Mouse (Mus musculus): ENCODE data around the gene Lamb3.
A peak's percentile ranks its signal among the peaks of the same experiment; 100 is the strongest.
"Not testable (repeated sequence)": the region's sequence is repeated elsewhere in the genome, so short reads cannot be mapped to it uniquely, and the experiment has no call there.

Lamb3 gene

DNA sequence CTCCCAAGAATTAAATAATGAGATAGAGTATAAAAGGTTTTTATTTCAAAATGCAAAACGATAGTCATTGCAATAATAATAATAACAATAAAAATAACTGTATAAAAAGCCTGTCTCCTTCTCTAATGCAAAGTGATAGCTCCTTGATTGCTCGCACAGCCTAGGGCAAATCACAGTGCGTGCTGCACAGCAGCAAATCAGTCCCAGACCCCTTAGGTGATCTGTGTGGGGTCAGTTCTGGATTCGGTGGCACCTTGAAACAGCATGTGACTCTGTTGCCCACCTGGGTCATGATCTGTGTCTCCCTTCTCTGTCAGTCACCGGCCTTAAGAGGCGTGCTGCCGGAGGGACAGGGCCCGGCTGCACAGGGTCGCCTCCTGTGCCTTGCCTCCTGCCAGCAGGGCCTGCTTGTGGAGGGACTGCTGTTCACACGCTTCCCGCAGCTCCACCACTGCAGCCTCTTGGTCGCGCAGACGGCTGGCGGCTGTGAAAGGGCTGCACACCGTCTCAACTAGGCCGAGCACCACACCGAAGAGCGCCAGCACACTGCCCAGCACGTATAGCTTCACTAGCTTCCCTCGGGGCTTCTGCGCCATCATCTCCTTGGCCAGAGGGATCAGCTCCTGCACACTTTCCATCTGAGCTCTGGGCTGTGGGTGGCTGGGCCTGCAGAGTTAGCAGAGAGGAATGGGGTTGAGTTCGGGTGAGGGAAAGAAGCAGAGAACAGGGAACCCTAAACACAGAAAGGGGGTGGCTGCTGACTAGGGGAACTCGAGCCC lies 64.8 kb downstream of the Lamb3 start:
- ATAC-seq (ENCODE audit: insufficient number of reproducible peaks, low FRiP score, low TSS enrichment), result peak; percentile 66

DNA sequence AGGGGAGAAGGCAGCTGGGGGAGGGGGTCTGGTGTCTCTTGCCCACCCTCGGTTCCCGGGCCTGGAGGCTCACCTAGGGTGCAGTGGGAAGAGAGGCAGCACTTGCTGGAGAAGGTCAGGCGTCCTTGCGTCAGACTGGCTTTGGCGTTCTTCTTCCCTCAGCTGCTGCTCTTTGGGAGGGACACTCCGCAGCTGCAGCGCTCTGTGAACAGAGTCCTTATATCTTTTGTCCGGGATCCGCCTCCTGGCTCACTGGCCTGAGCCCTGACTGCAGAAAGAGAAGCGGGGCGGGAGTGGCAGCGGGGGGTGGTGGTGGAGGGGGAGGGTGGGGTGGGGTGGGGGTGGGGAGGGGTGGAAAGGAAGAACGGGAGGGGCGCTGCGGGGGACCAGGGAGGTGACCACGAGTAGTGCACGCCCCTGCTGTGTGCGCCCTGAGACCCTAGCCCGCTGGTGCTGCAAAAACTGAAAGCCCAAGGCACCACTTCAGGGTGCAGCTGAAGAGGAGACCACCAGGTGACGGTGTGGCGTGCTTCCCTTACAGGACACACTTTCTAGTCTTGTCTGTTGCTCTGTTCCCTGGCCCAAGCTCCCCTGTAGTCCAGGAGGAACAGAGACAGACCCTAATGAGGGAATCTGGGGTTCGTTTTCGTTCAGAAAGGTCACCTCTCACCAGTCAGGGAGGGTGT lies 65.6 kb downstream of the Lamb3 start, which contains the start of gene G0s2:
Gene G0s2, minus strand, starts transcription at position 302 of the 686 bp plus-strand sequence.
- ATAC-seq (ENCODE audit: insufficient number of reproducible peaks, low FRiP score, low TSS enrichment), result peak; percentile 65

DNA sequence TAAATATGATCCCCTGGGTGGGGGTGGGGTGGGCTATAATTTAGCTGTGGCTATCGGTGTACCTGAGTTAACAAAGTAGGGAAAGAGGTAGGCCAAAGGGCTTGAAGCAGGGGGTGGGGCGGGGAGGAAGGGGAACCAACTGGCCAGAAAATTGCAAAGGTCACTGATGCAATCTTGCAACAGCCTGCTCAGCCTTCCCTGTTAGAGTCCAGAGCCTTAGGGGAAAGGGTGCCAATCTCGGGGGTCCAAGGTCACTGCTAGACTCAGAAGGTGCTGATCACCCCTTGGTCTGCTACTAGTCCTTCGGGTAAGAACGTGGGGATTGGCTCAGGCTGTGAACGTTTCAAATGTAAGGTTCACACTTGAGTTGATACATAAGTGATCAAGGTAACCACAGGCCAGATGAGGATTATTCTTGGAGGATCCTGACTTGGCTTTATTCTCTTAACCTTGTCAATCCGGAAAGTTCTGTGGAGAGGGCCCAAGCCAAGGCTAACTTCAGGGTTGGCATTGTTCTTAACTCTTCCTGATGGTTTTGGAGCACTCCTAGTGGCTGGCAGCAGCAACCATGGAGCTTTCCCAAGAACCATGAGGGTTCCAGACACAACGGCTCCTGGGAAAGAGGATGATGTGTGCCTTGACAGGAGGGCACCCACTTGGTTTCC lies 67.0 kb downstream of the Lamb3 start:
- no peak for ATAC-seq (ENCODE audit: insufficient number of reproducible peaks, low FRiP score, low TSS enrichment)

DNA sequence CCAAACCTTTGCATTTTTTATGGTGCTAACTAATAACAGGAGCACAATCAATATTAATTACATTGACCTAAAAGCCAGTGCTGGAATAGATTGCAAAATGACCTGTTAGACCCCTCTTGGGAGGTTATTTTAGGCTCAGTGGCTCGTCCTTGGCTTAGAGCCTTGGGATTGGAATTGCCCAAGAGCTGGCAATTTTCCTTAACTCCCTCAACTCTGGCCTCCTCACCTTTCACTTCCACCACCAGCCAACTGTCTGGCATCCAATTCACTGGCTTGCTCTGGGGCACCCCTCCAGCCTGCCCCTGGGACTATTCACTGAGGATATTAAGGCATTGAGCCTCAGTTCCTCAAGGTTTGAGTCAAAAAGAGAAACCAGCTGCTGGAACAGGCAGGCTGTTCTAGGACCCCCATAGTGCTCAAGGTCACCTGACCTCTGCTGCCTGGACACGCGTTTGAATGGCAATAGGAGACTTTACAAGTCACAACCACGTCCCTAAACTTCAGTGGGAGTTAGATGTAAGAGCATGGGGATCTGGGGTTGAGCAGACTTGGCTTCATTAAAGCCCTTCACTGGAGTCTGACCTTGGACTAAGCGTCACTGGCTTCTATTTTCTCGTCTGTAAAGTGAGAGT lies 71.0 kb downstream of the Lamb3 start:
- ATAC-seq (ENCODE audit: insufficient number of reproducible peaks, low FRiP score, low TSS enrichment), result no peak

DNA sequence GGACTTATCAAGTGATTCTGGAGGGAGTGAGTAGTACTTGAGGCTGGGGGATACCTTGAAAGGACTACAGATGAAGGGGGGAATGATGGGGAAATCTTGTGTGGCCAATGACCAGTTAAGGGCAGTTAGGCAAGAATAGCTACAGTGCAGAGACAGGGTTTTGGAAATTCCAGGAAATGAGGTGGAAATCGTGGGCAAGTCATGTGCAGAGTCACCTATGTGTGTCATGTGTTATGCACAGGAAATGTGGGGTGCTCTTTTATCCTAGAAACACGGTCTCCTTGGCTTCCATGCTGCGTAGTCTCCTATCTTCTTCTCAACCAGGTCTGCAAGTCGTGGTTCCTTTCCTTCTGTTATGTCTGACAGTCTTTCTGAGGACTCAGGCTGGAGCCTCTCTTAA lies 72.0 kb downstream of the Lamb3 start:
- no peak for ATAC-seq (ENCODE audit: insufficient number of reproducible peaks, low FRiP score, low TSS enrichment)

DNA sequence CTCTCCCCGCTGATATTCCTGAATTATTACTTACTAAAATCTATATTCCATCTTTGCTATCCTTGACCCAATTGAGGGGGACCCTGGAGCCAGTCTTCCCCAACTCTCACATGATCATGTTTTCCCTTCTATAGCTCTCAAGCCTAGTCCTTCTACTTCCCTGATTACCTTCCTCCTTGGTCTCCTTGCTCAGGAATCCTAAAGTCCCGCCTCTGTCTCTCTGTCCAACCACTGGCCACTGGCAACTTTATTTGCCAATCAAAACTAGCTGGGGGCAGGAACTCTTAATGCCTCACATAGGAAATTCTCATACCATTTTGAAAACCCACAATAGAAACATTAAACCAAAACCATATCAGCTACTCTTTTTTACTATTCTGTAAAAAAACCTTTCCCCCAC lies 73.8 kb downstream of the Lamb3 start:
- no peak for ATAC-seq (ENCODE audit: insufficient number of reproducible peaks, low FRiP score, low TSS enrichment)

DNA sequence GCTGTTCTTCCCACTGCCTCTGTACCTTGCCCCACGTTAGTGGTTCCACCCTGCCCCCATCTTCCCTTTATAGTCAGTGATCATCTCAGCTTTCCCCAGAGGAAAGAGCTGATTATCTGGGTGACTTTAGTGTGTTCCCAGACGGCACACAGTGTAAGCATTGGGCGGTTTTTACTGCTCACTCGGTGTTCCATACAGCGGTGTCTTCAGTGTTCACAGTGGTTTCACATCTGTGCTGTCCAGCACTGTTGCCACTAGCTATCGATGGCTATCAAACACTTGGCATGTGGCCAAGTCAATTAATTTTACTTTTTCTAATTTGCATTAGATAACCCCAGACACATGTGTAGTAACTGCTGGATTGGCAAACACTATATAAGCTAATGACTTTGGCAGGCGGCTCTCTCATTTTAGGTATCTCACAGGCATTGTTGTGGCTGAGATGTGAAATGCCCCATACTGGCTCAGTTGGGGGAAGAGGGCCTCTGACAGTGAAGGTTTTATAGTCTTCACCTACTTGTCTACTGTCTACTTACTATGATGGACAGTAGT lies 76.8 kb downstream of the Lamb3 start:
- no peak for ATAC-seq (ENCODE audit: insufficient number of reproducible peaks, low FRiP score, low TSS enrichment)

DNA sequence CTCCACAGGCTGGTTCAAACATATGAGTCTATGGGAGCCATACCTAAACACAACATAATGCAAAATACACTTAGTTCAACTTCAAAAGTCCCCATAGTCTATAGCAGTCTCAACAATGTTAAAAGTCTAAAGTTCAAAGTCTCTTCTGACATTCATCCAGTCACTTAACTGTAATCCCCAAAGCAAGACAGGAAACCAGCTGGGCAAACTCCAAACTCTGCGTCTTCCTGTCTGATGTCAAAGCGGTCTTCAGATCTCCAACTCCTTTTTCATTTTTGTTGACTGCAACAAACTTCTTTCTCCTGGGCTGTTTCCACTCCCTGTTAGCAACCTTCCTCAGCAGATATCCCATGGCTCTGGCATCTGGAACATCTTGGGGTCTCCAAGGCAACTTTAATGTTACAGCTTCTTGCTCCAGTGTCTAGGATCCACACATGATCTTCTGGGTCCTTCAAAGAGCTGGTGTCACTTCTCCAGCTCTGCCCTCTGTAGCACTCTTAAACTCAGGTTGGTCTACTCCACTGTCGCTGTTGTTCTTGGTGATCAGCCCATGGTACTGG lies 78.3 kb downstream of the Lamb3 start:
- ATAC-seq (ENCODE audit: insufficient number of reproducible peaks, low FRiP score, low TSS enrichment), result not testable (repeated sequence)

DNA sequence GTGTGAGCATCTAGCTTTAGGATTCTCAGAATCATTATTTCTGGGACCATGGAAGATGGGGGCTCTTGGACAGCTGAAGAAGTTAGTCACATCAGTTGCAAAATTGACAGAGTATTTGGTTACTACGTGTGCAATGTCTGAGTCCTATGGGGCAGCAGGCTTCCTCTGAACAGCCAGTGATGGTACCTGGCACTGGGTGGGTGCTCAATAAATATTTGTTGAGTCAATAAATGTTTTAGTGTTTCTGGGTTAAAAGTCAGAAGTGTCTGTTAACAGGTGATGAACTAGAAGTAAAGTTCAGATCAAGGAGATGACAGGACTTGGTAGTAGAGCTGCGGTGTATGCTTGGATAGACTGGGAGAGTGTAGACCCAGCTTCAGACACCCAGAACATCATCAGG lies 80.1 kb downstream of the Lamb3 start:
- no peak for ATAC-seq (ENCODE audit: insufficient number of reproducible peaks, low FRiP score, low TSS enrichment)

DNA sequence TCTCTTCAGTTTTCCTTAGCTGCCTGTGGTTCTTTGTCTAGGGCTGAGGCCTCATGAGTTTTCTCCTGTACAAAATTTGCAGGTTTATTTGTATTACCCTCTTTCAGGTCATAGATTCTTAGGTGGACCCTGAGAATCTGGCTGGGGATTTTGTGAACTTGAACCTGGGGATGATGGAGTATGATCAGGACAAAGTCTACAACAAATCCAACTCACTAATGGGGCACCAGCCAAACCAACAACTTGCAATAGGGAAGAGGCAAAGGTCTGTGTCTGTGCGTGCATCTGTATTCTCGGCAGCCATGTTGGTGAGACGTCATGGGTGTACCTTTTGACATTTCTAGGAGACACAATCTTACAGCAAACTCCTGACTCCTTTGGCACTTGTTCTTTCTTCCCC lies 81.6 kb downstream of the Lamb3 start:
- no peak for ATAC-seq (ENCODE audit: insufficient number of reproducible peaks, low FRiP score, low TSS enrichment)

DNA sequence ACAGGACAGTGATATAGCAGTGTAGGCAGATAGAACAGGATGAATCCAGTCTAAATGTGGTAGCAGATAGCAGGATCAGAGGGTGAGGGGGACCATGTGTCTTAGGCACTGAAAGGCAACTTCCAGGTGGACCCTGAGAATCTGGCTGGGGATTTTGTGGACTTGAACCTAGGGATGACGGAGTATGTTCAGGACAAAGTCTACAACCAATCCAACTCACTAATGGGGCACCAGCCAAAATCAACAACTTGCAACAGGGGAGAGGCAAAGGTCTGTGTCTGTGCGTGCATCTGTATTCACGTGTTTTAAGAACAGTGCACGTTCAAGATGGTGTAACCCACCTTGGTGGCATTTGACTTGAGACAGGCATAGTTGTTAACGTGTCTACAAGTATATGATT lies 82.4 kb downstream of the Lamb3 start:
- ATAC-seq (ENCODE audit: insufficient number of reproducible peaks, low FRiP score, low TSS enrichment), result no peak

DNA sequence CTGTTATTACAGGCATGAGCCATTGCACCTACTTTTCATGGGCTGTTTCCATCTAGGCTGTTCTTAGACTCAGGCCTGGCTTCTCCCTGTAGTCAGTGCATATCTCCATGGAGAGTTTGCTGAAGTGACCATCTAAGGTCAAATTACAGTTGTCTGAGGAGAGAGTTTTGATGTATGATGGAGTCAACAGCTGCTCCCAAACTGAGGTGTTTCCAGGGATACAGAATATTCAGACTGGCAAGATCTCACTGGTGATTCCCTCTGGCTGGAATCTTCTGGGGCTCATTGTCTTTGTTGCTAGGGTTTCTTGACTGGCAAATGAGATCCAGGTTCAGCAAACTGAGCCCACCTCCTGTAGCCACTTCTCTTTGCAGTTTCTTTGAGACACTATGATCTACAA lies 83.2 kb downstream of the Lamb3 start:
- no peak for ATAC-seq (ENCODE audit: insufficient number of reproducible peaks, low FRiP score, low TSS enrichment)

DNA sequence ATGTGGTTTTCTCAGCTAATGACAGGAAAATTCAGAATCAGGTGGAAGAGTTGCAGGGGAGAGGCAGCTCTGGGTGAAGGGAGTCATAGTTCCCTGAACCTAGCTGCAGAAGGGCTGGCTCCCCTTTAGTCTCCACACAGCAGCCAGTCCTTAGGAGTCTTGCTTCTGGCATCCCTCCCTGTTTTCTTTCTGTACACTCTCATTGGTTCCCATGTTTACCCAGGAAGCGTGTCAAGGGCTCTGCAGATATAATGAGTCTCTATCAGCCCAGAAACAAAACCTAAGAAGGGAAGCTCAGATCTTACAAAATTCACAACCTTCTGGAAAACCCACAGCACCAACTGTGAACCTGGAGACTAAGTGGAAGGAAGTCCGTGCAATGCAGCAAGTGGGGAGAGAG lies 85.5 kb downstream of the Lamb3 start:
- no peak for ATAC-seq (ENCODE audit: insufficient number of reproducible peaks, low FRiP score, low TSS enrichment)

DNA sequence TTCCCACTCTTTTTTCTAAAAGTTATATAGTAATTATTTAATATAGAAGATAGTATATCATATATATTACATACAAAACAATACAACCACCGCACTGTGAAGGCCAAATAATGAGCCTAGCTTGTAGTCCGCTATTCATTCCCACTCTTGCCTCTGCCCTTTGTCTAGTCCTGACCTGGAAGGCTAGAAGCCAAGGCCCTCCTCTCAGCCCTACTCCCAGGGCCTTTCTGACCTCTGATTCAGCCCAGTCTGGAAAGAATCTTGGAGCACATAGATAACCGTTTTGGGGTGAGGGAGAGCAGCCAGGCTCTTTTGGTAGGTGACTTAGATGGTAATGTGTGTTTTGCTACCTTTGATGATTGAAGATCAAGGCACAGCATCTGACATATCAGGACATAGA lies 86.4 kb downstream of the Lamb3 start:
- no peak for ATAC-seq (ENCODE audit: insufficient number of reproducible peaks, low FRiP score, low TSS enrichment)

DNA sequence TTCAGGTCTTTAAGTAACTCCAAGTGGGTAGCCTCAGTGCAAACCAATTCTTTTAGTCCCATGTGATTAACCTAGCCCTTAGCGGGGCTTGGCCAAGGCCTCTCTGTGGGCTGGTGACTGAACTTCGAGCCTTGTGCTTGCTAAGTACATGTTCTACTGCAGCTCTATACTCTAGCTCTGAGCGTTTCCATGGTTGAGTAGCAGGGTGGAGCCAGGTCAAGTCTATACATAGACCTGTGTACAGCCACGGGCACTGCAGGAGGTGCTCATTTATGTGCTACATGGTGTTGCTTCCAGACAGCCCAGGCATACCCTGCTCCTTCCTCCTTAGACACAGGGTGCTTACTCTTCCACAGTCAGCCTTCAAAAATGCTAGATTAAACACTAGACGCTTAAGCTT lies 88.4 kb downstream of the Lamb3 start:
- no peak for ATAC-seq (ENCODE audit: insufficient number of reproducible peaks, low FRiP score, low TSS enrichment)

DNA sequence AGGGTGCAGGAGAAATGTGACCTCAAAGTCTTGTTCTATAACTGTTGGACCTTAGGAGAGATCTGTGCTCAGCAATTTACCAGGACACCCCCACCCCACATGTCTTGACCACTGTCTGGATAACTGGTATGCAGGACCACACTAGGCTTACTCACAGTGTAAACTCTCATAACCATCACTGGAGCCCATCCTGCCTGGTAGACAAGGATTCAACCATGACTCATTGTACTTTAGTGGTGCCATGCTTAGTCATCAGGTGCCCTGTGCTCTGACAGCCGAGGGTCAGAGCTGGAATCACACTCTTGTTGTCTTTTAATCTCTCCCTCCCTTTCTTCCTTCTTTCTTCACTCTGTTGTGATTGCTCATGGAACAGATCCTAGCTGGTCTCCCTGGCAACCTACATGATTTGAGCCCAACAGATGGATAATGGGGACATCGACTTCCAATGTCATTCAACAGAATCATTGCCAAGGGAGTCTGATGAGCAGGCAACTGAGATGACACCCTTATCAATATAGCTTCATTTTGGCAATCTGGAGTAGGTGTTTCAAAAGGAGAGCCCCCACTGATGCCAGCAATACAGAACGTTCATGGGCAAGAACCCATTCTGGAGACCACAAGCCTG lies 90.8 kb downstream of the Lamb3 start:
- ATAC-seq (ENCODE audit: insufficient number of reproducible peaks, low FRiP score, low TSS enrichment), result no peak

DNA sequence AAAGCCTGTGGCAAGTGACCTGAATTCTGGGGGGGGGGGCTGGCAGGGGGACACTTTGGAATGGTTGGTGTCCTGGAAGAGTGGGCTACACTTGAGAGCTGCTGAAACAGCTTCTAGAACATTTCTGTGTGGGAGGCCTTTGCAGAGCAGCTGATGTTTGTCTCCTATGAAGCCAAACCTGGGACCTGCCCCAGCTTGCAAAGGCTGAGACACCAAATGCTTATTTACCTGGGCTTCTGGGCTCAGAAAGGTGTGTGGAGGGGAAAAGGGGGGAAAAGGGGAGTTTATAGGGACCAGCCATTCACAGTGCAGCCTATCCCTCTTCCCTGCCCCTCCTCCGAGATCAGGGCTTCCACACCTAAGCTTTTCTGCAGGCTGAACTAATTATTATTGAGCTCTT lies 92.5 kb downstream of the Lamb3 start:
- no peak for ATAC-seq (ENCODE audit: insufficient number of reproducible peaks, low FRiP score, low TSS enrichment)

DNA sequence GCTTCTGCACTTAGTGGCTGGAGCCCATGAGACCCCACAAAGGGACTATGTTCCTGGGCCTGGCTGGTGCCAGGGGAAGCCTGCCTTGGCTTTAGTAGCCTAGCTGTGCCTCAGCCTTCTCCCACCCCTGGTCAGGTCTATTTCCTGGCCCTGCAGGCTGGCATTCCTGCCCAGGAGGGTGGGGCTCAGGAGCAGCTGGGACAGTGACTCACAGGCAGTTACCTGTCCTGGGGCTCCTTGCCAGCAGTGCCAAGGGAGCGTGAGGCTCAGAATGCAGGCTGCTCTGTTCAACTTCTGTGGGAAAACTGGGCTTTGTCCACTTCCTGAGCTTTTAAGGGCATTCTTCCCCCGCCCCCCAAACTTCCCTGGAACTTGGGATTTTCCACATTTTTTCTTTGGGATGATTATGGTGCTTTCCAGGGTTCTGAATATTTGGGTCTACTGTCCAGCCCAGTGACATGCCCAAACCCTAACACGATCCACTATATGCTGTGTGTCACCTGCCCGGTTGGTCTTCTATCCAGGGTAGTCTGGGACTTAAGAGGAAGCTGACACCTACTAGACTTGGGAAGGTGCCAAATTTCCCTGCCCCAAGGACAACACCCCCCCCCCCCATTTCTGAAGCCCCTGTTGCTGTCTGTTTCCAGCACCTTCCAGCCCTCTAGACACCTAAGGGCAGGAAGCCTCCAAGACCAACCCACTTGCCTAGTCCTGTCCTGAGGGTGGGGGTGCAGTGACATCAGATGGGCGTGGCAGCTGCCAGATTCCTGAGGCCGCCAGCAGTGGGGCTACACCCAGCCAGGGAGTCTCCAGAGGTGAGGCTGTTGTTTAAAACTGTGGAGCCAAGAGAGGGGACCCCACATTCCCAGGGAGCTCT lies 94.0 kb downstream of the Lamb3 start:
- ATAC-seq (ENCODE audit: insufficient number of reproducible peaks, low FRiP score, low TSS enrichment), result 0 out of 2 replicates have a peak, but pooled peaks have one; percentile 24

DNA sequence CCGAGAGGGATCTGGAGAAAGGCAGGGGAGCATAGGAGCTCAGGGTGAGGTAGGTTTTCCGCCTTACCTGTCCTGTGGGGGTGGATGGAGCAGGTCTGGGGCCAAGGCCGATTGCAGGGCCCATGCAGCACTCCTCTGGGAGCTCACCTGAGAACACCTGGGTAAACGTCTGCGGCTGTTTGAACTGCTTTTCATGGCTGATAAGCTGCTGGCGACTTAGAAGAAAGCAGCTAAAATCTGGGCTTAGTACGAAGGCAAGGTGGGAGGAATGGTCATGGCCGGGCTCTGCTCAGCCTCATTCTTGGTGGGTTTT lies 94.5 kb downstream of the Lamb3 start:
- no peak for ATAC-seq (ENCODE audit: insufficient number of reproducible peaks, low FRiP score, low TSS enrichment)

Data from cerebellum, adult (tissue).